Mouse (Mus musculus) mouse embryonic stem cell (cell line): Measurements from ENCODE around the gene Zfp142.

Experiments used
- in situ Hi-C, 2 experiments: fragments of 300-500 bp; cut with MboI; formaldehyde crosslinking; loops; 1 replicate in 1 of 2; 3 replicates in 1 of 2; pipeline ENCODE4 v1.14.3; 2019 to 2020; ENCODE audit warnings: low sequenced_read_pairs in 2 of 2, low pct_unique_long_range_greater_than_20kb in 1 of 2, mixed read lengths in 1 of 2; ENCODE audit not compliant: unreplicated experiment in 1 of 2

Zfp142 gene

DNA sequence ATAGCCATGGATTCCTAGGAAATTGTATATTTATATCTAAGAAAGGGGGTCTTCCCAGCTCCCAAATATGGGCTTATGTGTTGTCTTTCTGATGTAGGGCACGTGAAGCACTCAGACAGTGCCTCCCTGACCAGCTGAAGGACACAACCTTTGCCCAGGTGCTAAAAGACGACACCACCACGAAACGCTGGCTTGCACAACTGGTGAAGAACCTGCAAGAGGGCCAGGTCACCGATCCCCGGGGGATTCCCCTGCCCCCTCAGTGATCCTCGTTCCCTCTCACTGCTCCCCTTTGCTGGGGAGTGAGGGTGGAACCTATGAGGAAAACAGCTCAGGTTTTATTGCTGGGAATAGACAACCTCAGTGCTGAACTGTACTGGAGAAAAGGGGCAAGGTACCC lies 59.5 kb downstream of the Zfp142 start:
- in situ Hi-C loops: no loop called here

DNA sequence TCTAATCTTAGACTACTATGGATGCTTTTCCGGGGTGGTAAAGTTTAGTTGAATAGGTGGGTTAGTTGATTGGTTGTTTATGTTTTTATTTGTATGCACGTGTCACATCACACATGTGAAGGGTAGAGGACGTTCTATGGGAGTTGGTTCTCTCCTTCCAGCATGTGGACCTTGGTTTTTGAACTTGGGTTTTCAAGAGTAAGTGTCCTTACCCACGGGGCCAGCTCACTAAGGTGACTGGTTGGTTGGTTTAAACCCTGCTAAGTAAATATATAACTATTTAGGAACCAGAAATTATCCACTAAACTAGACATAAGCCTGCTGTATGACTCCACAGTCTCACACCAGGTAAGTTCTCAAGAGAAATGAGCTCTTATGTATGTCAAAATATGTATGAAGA lies 63.3 kb downstream of the Zfp142 start:
- in situ Hi-C loops: no loop called here

DNA sequence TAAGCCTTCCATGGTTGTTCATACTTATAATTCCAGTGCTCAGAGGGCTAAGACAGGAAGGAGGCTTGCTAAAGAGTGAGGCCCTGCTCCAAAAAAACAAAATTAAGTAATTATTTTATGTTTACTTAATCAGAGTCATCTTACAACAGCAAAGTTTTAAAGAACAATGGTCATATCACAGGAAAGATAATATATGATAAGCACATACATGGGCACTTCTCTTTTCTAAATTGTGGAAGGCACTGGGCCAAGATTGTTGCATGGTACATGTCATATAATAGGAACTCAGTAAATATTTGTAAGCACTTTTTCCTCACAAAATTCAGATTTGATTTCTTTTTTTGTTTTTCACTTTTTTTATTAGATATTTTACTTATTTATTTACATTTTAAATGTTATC lies 68.2 kb downstream of the Zfp142 start:
- in situ Hi-C loops: no loop called here
